Mouse (Mus musculus) layer of hippocampus, postnatal 14 days (tissue): ENCODE measurements around the gene Cdk2. TPM values are rescaled to one million over a fixed set of nuclear protein-coding genes. Genes with fewer than 3 reads are reported as not detected.
"Not testable (repeated sequence)": the region's sequence is repeated elsewhere in the genome, so short reads cannot be mapped to it uniquely, and the experiment has no call there.

ENCODE experiments used
- DNase-seq, 2 experiments: peaks; one replicate each; pipeline ENCODE4 v3.0.0; 2021 to 2022; ENCODE audit warnings: low spot score in 2 of 2, mixed read lengths in 1 of 2
- long read RNA-seq, 2 experiments: library from polyadenylated mRNA; stranded (forward); transcript quantifications; one replicate each; pipeline ENCODE4 v2.0.0; 2021
- total RNA-seq, 2 experiments: library from RNA; stranded (reverse); gene quantifications; 2 replicates each; pipeline ENCODE4 v1.2.3; 2021

Cdk2 gene
- total RNA-seq, result 1 to 10 TPM; 6.1 to 9.3 TPM
- long read RNA-seq, experiment 1, transcript Cdk2-201 (7 exons, 2,240 nt), result major isoform, 6 of 11 reads
- long read RNA-seq, experiment 1, partial matches to known transcripts, result 1 of 11 reads
- long read RNA-seq, experiment 1, other reads (novel, unspliced or antisense), result 2 of 11 reads
- long read RNA-seq, experiment 2, partial matches to known transcripts, result 0 of 4 reads
- long read RNA-seq, experiment 2, other reads (novel, unspliced or antisense), result 1 of 4 reads

GRCm38 (mm10) chr10:128704491-128705316, at the start of gene Cdk2:
Gene Cdk2, minus strand, starts transcription at chr10:128705031.
- DNase-seq, result peak; percentile 74 to 87

DNA sequence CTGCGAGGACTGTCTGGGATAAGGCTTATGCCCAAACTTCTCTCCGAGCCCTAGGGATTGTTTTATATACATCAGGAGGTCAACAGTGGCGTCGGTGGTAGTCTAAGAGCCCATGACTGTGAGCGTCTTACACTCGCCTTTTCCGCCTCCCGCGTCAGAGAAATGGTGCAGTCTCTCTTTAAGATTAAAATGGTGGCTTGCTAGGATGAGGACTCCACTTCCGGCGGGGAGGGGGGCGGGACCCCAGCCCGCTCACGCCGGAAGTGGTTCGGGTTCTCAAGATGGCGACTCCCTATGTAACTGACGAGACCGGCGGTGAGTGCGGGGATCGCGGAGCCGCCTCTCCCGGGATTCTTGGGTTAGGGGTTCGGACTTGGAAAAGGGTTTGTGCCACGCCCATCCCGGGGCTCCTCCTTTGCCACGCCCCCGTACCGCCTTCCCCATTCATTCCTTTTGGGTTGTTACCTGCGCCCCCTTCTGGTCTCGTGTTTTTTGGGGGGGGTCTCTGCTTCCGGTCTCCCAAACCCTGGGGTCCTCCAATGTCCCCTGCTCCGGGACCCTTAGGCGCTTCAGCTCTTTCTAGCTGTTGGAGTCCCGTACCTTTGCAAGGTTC, 43.5 kb upstream of the Cdk2 start:
- DNase-seq, result peak; percentile 82 to 83

DNA sequence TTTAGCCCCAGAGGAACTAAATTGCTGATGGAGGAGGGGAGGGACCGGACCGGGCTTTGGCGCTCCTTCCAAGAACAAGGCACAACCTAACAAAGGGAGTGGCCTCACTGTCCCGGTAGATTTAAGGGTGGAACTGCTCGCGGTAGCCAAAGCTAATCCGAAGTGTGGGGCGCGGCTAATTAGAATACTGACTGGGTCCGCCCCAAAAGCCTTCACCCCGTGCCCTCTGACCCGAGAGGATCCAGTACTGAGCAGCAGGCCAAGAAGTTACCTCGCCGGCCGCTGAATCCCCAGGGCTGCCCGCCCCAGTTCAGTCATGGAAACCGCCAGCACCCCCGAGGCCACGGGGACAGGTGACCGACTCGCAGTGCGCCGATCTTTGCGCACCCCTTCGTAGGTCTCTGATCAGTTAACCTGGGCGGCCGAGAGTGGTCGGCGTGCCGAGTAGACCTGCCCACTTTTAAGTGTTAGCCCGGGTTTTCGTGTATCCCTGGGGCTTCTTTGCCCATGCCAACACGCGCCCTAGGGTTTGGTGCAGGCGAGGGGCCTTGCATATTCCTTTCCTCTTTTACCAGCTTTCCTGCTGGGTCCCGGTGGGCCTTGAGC, 42.9 kb upstream of the Cdk2 start, which contains the start of gene Pym1:
TSS of gene Pym1 (plus strand) at position 244 of the 606 bp plus-strand sequence.
- peak; percentile 33 to 80 for DNase-seq

- DNase-seq, result no peak
Observed at GRCm38 (mm10) chr10:128746972-128747645, 42.3 kb upstream of the Cdk2 start.

- no peak for DNase-seq
Observed at GRCm38 (mm10) chr10:128745946-128746613, 41.2 kb upstream of the Cdk2 start.

DNA sequence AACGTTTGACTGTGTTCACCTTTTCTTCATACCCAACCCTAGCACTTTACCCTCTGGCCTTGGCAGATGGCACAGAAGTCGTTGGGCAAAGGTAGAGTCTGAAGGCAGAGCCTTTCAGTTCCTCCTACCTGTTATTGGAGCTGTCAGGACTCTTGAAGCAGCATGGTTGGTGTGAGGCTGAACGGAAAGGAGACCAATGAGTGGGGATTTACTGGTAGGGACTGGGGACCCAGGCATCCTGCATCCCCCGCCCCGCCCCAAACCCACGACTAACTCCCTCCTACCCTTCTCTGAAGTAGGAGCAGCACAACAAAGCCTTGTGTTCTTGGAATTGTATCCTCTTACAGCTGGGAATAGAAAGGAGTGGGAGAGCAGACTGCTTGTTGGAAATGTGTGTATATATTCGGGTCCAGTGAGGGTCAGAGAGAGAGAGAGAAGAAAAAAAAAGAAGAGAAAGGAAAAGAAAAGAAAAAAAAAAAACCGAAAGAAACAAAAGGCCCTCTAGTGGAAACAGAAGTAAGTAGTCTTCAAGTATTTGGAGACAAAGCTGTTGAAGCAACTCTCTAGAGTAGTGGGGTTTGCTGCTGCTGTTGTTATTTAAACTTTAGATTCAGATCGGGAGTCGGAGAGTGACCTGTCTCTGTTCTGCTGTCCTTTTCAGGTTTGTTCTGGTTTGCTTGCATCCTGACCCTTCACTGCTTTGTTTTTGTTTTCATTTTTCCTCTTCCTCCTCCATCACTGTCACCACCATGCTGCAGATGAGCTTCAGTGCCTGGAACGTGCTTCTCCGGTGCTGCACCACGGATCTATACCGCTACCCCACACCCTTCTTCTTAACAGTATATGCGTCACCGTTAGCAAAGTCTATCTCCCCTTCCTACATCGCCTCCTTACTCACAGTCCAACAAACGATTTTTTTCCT, 40.1 kb upstream of the Cdk2 start, which contains the start of gene Dgka:
TSS of gene Dgka (minus strand) at position 176 of the 922 bp plus-strand sequence.
- no peak for DNase-seq

DNA sequence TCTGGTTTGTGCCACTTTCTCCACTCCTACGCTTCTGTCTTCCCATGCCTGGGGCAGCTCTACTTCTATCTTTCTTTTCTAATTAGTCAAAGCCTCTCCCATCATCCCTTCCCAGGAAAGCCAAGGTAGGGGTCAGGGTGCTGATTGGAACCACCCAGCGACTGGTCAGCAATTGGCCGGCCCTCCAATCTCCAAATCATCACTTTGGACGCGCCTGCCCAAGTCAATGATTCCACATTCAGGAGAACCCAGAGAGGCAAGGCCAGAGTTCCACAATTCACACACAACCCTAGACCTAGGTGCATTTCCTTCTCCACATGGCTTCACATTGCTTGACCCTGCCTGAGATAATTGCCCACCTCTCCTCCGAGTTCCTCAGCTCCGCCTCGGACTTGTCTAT, 39.4 kb upstream of the Cdk2 start:
- no peak for DNase-seq

DNA sequence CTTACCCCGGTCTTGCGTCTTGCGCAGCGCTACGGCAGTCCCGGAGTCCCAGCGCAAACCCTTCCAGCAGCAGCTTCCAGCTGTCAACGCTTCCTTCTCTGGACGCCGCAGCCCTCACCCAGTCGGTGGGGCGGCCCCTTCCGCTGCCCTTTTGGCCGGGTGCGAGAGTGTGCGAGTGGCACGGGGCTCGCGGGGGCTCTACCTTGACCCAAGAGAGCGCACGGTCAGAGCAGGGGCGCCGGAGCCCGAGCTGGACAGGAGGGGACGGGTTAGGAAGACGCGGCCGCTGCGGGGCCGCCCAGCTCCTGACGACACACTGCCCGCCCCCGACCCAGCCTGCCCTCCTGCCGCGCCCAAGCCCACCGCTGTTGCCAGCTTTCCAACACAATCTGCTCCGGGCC, 39.0 kb upstream of the Cdk2 start:
- peak in 1 of 2 experiments; percentile 52 for DNase-seq

GRCm38 (mm10) chr10:128743235-128743634, 38.4 kb upstream of the Cdk2 start:
- DNase-seq, result no peak

DNA sequence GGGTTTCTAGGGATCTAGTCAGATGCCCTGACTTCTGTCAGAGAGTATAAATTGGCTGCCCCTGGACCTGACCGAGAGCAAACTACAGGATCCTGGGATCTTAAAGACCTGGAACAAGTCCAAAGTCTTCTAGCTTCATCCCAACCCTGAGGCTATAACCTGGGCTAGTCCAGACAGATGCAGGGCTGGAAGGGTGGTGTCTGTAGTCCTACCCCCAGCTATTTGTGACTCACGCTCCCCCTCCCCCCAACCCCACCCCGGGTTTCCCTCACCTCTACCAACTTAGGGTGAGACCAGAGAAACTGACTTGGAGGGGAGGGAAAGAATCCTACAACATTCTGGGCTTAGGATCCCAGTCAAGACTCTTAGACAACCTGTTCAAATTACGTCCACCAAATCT, 37.8 kb upstream of the Cdk2 start:
- DNase-seq, result no peak

DNA sequence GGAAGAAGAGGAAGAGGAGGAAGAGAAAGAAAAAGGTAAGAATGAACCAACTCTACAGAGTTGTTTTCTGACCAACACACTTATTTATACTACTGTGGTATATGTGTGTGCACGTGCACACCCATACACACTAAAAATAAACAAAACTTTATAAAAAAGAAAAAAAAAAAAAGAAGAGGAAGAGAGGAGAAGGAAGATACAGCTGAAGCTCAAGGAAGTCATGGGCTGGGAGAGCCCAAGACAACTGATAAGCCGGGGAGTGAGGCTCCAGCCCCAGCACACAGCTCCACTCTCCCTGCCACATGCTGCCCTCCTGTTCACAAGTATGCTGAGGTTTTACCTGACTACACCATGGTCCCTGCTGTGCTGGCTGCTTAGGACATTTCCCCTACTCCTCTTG, 35.5 kb upstream of the Cdk2 start:
- no peak for DNase-seq

- DNase-seq, result no peak
Observed at GRCm38 (mm10) chr10:128737435-128737834, 32.6 kb upstream of the Cdk2 start.

- DNase-seq, result no peak
Observed at GRCm38 (mm10) chr10:128731992-128732391, 27.2 kb upstream of the Cdk2 start.

DNA sequence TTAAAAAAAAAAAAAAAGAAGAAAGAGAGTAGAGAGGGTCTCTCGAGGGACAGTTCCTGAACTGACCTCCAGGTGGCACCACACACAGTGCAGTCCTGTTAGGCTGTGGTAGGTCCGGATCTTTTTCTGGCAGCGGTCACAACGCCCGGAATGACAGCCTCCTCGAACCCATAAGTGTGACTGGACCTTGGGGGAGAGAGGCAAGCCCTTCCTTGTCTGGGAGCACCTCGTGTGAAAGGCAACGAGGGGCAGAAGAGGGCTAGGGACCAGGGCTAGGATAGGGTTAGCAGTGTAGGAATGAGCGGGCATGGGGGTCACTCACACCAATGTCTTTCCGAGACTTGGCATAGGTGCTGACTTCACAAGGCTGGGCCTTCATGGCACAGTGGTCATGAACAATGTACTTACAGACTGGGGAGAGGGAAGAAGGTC, 26.2 kb upstream of the Cdk2 start:
- peak; percentile 51 to 60 for DNase-seq

DNA sequence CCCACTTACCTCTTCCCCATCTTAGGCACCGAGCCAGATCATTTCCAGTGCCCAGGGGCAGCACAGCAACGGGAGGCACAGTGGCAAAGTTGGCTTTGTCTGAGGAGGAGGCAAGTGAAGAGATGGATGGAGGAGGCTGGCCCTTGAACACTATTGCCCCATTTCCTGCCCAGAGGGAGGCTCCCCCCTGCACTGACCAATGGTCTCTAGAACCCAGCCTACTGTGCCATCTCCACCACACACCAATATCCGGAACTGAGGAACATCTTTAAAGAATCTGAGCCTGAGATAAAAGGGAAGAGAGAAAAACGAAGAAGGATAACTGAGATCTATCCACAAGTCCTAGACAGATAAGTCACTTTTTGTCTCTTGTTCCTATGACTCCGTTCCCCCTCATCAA, 23.2 kb upstream of the Cdk2 start:
- DNase-seq, result no peak

- not testable (repeated sequence) for DNase-seq
Observed at GRCm38 (mm10) chr10:128725466-128725865, 20.6 kb upstream of the Cdk2 start.

DNA sequence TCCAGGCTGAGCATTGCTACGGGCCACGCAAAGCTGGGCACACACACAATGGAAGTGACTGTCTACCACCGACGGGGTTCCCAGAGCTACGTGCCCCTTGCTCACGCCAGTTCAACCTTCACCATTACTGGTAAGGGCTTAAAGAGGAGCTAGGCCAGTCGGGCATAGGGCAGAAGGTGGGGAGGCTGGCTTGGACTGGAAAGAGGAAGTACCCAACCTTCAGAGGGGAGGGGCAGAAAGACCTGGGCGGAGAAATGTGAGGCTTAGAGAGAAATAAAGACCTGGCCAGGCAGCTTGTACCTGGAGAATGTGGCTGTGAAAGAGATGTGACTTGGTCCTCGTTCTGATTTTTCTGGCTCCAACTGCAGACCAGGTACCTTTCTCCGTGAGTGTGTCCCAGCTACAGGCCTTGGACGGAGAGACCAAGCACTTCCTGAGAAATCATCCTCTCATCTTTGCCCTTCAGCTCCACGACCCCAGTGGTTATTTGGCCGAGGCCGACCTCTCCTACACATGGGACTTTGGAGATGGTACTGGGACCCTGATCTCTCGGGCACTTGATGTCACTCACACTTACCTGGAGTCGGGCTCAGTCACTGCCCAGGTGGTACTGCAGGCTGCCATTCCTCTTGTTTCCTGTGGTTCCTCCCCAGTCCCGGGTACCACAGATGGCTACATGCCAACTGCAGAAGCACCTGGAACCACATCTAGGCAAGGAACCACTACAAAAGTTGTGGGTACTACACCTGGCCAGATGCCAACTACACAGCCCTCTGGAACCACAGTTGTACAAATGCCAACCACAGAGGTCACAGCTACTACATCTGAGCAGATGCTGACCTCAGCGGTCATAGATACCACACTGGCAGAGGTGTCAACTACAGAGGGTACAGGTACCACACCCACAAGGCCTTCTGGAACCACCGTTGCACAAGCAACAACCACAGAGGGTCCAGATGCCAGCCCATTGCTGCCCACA, 11.0 kb upstream of the Cdk2 start:
- DNase-seq, result no peak

DNA sequence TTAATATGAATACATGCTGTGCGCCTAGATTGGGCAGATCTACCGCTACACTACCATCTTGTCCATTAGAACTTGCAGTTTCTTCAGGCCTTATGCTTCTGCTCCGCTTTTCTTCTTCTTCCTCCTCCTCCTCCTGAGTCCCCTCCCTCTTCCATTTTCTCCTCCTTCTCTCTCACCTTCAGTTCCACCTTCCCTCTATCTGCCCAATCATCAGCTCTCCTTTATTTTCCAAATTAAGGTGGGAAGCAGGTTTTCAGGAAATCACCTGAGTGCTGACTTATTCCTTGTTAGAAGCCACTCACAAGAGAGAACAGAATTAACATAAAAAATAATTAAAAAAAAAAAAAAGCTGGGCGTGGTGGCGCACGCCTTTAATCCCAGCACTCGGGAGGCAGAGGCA, 6.5 kb upstream of the Cdk2 start:
- DNase-seq, result not testable (repeated sequence)
